Mouse (Mus musculus) megakaryocyte, embryonic 14.5 days (primary cell): ENCODE data around the gene Muc3a. TPM values are rescaled to one million over a fixed set of nuclear protein-coding genes. Genes with fewer than 3 reads are reported as not detected.

Source experiments
- H3K27me3 ChIP-seq: replicated peaks from 2 replicates; pipeline ENCODE3; 2012; ENCODE audit warnings: inconsistent platforms
- H3K36me3 ChIP-seq: replicated peaks from 2 replicates; pipeline ENCODE3; 2012; ENCODE audit warnings: low read length, inconsistent platforms, mixed read lengths
- H3K4me1 ChIP-seq: 2 replicates; pipeline ENCODE4 v1.6.1; 2012; ENCODE audit warnings: inconsistent platforms
- H3K4me3 ChIP-seq: replicated peaks from 2 replicates; pipeline ENCODE3; 2012; ENCODE audit warnings: moderate library complexity, mild to moderate bottlenecking, inconsistent platforms
- H3K9me3 ChIP-seq: 2 replicates; pipeline ENCODE4 v1.6.1; 2012; ENCODE audit warnings: inconsistent platforms
- FLI1 ChIP-seq: IDR thresholded peaks from 2 replicates; pipeline ENCODE4 v1.6.1; 2012; ENCODE audit warnings: low read length, inconsistent platforms, mixed read lengths
- GATA1 ChIP-seq: IDR thresholded peaks from 3 replicates; pipeline ENCODE4 v1.6.1; 2012; ENCODE audit warnings: mixed read lengths, low read length, inconsistent platforms, borderline replicate concordance
- polyA plus RNA-seq: library from polyadenylated mRNA; stranded (reverse); fragments of >175 nt; gene quantifications from 2 replicates; pipeline ENCODE4 v1.2.3, GENCODE M21; 2012; ENCODE audit warnings: low replicate concordance; ENCODE audit not compliant: insufficient read depth

Muc3a gene
- polyA plus RNA-seq, result 0.11 TPM in 1 of 2 replicates, not detected in the other

GRCm38 (mm10) chr5:137212289-137212688 is at the start of gene Muc3a:
Muc3a (minus strand) TSS chr5:137212389.
- Histone ChIP-seq H3K36me3 (no peaks in the 10 kb centered on the region), H3K27me3 (peaks cover 46% of the 10 kb centered on the region), H3K4me1 (peaks cover 19% of the 10 kb centered on the region), H3K9me3 (no peaks in the 10 kb centered on the region), H3K4me3 (peak within 1 kb of the TSS; percentile 69)
- no peak for TF ChIP-seq GATA1
- TF ChIP-seq FLI1, result no peak

GRCm38 (mm10) chr5:137211114-137211829 is 917 bp downstream of the Muc3a start:
- H3K27me3 ChIP-seq, result peaks cover 56% of the 10 kb centered on the region
- H3K9me3 ChIP-seq, result no peaks in the 10 kb centered on the region
- no peaks in the 10 kb centered on the region for H3K36me3 ChIP-seq
- no peak for TF ChIP-seq GATA1
- no peak for TF ChIP-seq FLI1
- H3K4me1 ChIP-seq, result peaks cover 19% of the 10 kb centered on the region
- H3K4me3 ChIP-seq, result peak overlapping the region; percentile 69

GRCm38 (mm10) chr5:137210689-137211088 is 1.5 kb downstream of the Muc3a start:
- no peak for TF ChIP-seq FLI1
- no peak for TF ChIP-seq GATA1
- Histone ChIP-seq H3K36me3 (no peaks in the 10 kb centered on the region), H3K9me3 (no peaks in the 10 kb centered on the region), H3K4me3 (no peak overlapping the region), H3K27me3 (peaks cover 62% of the 10 kb centered on the region), H3K4me1 (peaks cover 19% of the 10 kb centered on the region)

- H3K36me3 ChIP-seq, result no peaks in the 10 kb centered on the region
- H3K27me3 ChIP-seq, result peaks cover 79% of the 10 kb centered on the region
- H3K4me3 ChIP-seq, result no peak overlapping the region
- 0 out of 2 replicates have a peak, but pooled peaks cover 7% of the 10 kb centered on the region for H3K9me3 ChIP-seq
- no peaks in the 10 kb centered on the region for H3K4me1 ChIP-seq
- TF ChIP-seq FLI1, result no peak
- no peak for TF ChIP-seq GATA1
Observed at GRCm38 (mm10) chr5:137205301-137205700, 6.9 kb downstream of the Muc3a start.

GRCm38 (mm10) chr5:137194488-137195120 is 17.6 kb downstream of the Muc3a start:
- no peaks in the 10 kb centered on the region for H3K9me3 ChIP-seq
- no peaks in the 10 kb centered on the region for H3K36me3 ChIP-seq
- peaks cover 4% of the 10 kb centered on the region for H3K4me1 ChIP-seq
- TF ChIP-seq GATA1 (no peak), FLI1 (no peak)
- no peak overlapping the region for H3K4me3 ChIP-seq
- H3K27me3 ChIP-seq, result peaks cover 50% of the 10 kb centered on the region

GRCm38 (mm10) chr5:137193279-137193952 is 18.8 kb downstream of the Muc3a start:
- Histone ChIP-seq H3K36me3 (no peaks in the 10 kb centered on the region), H3K4me1 (peaks cover 9% of the 10 kb centered on the region), H3K27me3 (peaks cover 52% of the 10 kb centered on the region), H3K4me3 (no peak overlapping the region), H3K9me3 (no peaks in the 10 kb centered on the region)
- TF ChIP-seq FLI1 (no peak), GATA1 (no peak)

GRCm38 (mm10) chr5:137189326-137189725 is 22.9 kb downstream of the Muc3a start:
- H3K36me3 ChIP-seq, result no peaks in the 10 kb centered on the region
- peaks cover 51% of the 10 kb centered on the region for H3K27me3 ChIP-seq
- H3K4me1 ChIP-seq, result peaks cover 9% of the 10 kb centered on the region
- no peak for TF ChIP-seq FLI1
- no peak for TF ChIP-seq GATA1
- H3K9me3 ChIP-seq, result no peaks in the 10 kb centered on the region
- peak overlapping the region; percentile 85 for H3K4me3 ChIP-seq

GRCm38 (mm10) chr5:137185362-137185761 is 26.8 kb downstream of the Muc3a start:
- Histone ChIP-seq H3K4me1 (peaks cover 6% of the 10 kb centered on the region; the same call in 1 of the 2 replicates), H3K27me3 (peaks cover 25% of the 10 kb centered on the region), H3K4me3 (no peak overlapping the region), H3K36me3 (no peaks in the 10 kb centered on the region), H3K9me3 (no peaks in the 10 kb centered on the region)
- no peak for TF ChIP-seq GATA1
- TF ChIP-seq FLI1, result no peak

- Histone ChIP-seq H3K9me3 (peaks cover 4% of the 10 kb centered on the region; the same call in 1 of the 2 replicates), H3K4me3 (no peak overlapping the region), H3K36me3 (no peaks in the 10 kb centered on the region), H3K4me1 (no peaks in the 10 kb centered on the region), H3K27me3 (peaks cover 37% of the 10 kb centered on the region)
- no peak for TF ChIP-seq GATA1
- no peak for TF ChIP-seq FLI1
Observed at GRCm38 (mm10) chr5:137179646-137180374, 32.4 kb downstream of the Muc3a start.
